Mouse (Mus musculus) heart, embryonic 13.5 days (tissue): Measurements from ENCODE around the gene Cnot10. TPM values are rescaled to one million over a fixed set of nuclear protein-coding genes. Genes with fewer than 3 reads are reported as not detected.

ENCODE experiments used
- ATAC-seq: fragments of 200-750 bp; cut with Nextera tagmentation; 2 replicates; pipeline ENCODE4 v1.8.0; 2017; ENCODE audit warnings: moderate TSS enrichment; ENCODE audit not compliant: insufficient number of reproducible peaks, low FRiP score, low TSS enrichment; ENCODE audit errors: extremely low read depth
- H3K27ac ChIP-seq: fragments of 300-500 bp; sonication (generic); replicated peaks from 2 replicates; pipeline ENCODE4 v1.5.1; 2015; ENCODE audit warnings: moderate library complexity, mild to moderate bottlenecking, inconsistent platforms
- H3K27me3 ChIP-seq: fragments of 300-500 bp; sonication (generic); replicated peaks from 2 replicates; pipeline ENCODE4 v1.6.1; 2015; ENCODE audit warnings: mild to moderate bottlenecking, inconsistent platforms
- H3K36me3 ChIP-seq: fragments of 300-500 bp; sonication (generic); 2 replicates; pipeline ENCODE4 v1.6.1; 2015; ENCODE audit warnings: mild to moderate bottlenecking, inconsistent platforms
- H3K4me1 ChIP-seq: fragments of 300-500 bp; sonication (generic); 2 replicates; pipeline ENCODE4 v1.6.1; 2015; ENCODE audit warnings: inconsistent platforms
- H3K4me2 ChIP-seq: fragments of 300-500 bp; sonication (generic); 2 replicates; pipeline ENCODE4 v1.6.1; 2015; ENCODE audit warnings: inconsistent platforms, mild to moderate bottlenecking, moderate library complexity
- H3K4me3 ChIP-seq: fragments of 300-500 bp; sonication (generic); 2 replicates; pipeline ENCODE4 v1.5.1; 2015; ENCODE audit warnings: moderate library complexity, mild to moderate bottlenecking, inconsistent platforms
- H3K9ac ChIP-seq: fragments of 300-500 bp; sonication (generic); 2 replicates; pipeline ENCODE4 v1.6.1; 2015; ENCODE audit warnings: inconsistent platforms, mild to moderate bottlenecking, moderate library complexity
- H3K9me3 ChIP-seq: fragments of 300-500 bp; sonication (generic); 2 replicates; pipeline ENCODE4 v1.6.1; 2016; ENCODE audit warnings: inconsistent platforms
- WGBS: fragments of 180-500 bp; shearing (Covaris S2); methylation state at CpG from one replicate; pipeline ENCODE4 v1.1.7; 2015; ENCODE audit warnings: mixed read lengths; 5-methylcytosine and 5-hydroxymethylcytosine counted together
- polyA plus RNA-seq: library from polyadenylated mRNA; unstranded; fragments of >200 nt; fragmentation: Nextera tagmentation; extraction: Ambion mirVana; gene quantifications from 2 replicates; pipeline ENCODE4 v1.2.1, GENCODE M21; 2015

The Cnot10 gene
- polyA plus RNA-seq, 1 experiment from 2014 or later: 35.1 TPM

DNA sequence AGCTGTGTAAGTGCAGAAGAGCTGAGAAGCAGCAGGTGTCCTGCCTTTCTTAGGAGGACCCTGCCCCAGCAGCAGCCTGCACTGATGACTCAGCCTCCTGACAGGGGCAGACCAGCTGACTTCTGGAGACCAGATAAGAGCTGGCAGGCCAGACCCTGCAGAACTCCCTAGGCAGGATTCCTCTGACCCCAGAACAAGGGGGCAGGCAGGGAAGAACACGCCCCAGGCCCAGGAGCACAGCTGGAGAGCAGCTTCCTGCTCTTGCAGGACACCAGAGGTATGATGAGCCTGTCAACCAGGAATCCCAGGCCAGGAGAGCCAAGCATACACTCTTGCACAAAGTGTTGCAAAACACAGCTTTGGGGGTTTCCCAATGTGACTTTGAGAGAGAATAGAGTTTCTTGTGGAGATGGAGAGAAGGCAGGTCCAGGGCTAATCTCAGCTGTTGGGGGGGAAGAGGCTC lies 98.7 kb downstream of the Cnot10 start:
- H3K4me2 ChIP-seq: no peak overlapping the region
- H3K27me3 ChIP-seq: no peaks in the 10 kb centered on the region
- no peak for ATAC-seq
- H3K36me3 ChIP-seq: no peaks in the 10 kb centered on the region
- 12% methylated on average over 1 of the region's 1 CpGs for WGBS
- peak overlapping the region; percentile 43 for H3K27ac ChIP-seq
- peaks cover 47% of the 10 kb centered on the region for H3K4me1 ChIP-seq
- no peaks in the 10 kb centered on the region for H3K9me3 ChIP-seq
- H3K9ac ChIP-seq: 0 out of 2 replicates have a peak overlapping the region, but pooled peaks have one; percentile 4
- H3K4me3 ChIP-seq: no peak overlapping the region

DNA sequence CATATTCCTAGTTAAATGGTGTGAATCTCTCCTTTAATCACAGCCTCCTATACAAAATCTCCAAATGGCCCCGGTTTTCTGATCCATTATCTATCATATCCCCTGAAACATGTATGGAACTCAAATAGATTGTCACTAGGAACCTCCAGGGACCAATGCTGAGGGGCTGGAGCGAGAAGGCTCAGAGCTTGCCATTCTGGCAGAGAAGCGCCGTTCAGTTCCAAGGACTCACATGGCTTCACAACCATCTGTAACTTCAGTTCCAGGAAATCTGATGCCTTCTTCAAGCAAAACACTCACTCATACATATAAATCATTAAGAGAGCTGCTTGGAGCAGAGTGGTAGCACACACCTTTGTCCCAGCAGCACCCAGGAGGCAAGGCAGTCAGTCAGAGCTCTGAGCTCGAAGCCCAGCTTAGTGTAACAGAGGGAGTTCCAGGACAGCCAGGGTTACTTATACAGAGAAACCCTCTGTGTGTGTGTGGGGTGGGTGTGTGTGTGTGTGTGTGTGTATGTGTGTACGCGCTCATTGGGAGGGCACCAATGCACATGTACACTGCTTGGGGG lies 100.9 kb downstream of the Cnot10 start:
- no peak overlapping the region for H3K4me3 ChIP-seq
- H3K27ac ChIP-seq: no peak overlapping the region
- H3K36me3 ChIP-seq: no peaks in the 10 kb centered on the region
- 78% methylated on average over 7 of the region's 7 CpGs for WGBS
- H3K27me3 ChIP-seq: no peaks in the 10 kb centered on the region
- no peak overlapping the region for H3K9ac ChIP-seq
- ATAC-seq: no peak
- no peak overlapping the region for H3K4me2 ChIP-seq
- no peaks in the 10 kb centered on the region for H3K9me3 ChIP-seq
- peaks cover 31% of the 10 kb centered on the region for H3K4me1 ChIP-seq

DNA sequence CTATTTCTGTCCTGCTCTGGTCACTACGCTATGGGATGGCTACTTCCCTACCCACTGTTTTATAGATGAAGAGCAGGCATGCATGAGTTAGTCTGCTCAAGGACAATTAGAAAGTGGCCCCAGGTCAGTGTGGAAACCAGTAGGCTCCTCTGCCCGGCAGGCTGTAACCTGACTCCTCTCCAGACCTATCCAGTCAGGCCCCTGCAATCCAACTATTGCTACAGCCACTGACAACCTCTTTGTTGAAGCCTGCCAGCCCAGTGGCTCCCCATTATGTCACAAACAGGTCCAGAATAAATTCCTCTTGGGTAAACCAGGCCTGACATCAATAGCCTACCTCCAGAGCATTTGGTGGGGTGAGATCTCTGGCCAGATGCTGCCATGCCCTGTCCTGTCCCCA lies 103.4 kb downstream of the Cnot10 start:
- peaks cover 26% of the 10 kb centered on the region for H3K4me1 ChIP-seq
- no peak overlapping the region for H3K4me2 ChIP-seq
- H3K9ac ChIP-seq: no peak overlapping the region
- H3K9me3 ChIP-seq: no peaks in the 10 kb centered on the region
- H3K27ac ChIP-seq: peak overlapping the region; percentile 55
- H3K4me3 ChIP-seq: no peak overlapping the region
- WGBS: 36% methylated on average over 2 of the region's 2 CpGs
- no peaks in the 10 kb centered on the region for H3K36me3 ChIP-seq
- H3K27me3 ChIP-seq: no peaks in the 10 kb centered on the region
- ATAC-seq: no peak

Other genes starting within 250 kb of the Cnot10 start
- 141 and 142 TPM in 2 replicates for gene Crtap, start 249.5 kb downstream of the Cnot10 start, polyA plus RNA-seq
- 42.9 and 44.7 TPM in 2 replicates for gene Glb1, start 239.1 kb downstream of the Cnot10 start, polyA plus RNA-seq
- gene Tmppe, start 239.1 kb downstream of the Cnot10 start, polyA plus RNA-seq: 9.2 and 10.1 TPM in 2 replicates
- not detected in 2 replicates for gene Ccr4, start 135.3 kb downstream of the Cnot10 start, polyA plus RNA-seq
- 0.89 and 1.0 TPM in 2 replicates for gene C130032M10Rik, start 124.5 kb downstream of the Cnot10 start, polyA plus RNA-seq
- gene Trim71, start 75.8 kb downstream of the Cnot10 start, polyA plus RNA-seq: 0.17 and 0.20 TPM in 2 replicates
- gene Dync1li1, start 48.6 kb upstream of the Cnot10 start, polyA plus RNA-seq: 74.5 and 78.4 TPM in 2 replicates
- 34.6 and 37.5 TPM in 2 replicates for gene Cmtm6, start 90.9 kb upstream of the Cnot10 start, polyA plus RNA-seq
- 107 and 118 TPM in 2 replicates for gene Cmtm7, start 141.7 kb upstream of the Cnot10 start, polyA plus RNA-seq
- gene Cmtm8, start 204.0 kb upstream of the Cnot10 start, polyA plus RNA-seq: 14.3 and 16.4 TPM in 2 replicates